Mouse (Mus musculus) ES-E14 (cell line): Measurements from ENCODE around the gene Fyco1. TPM values are rescaled to one million over a fixed set of nuclear protein-coding genes. Genes with fewer than 3 reads are reported as not detected.

Experiments
- DNase-seq: peaks from one replicate; pipeline ENCODE4 v3.0.0-alpha.2; 2013; ENCODE audit warnings: low read depth, low spot score
- H3K27ac ChIP-seq: 2 replicates; pipeline ENCODE4 v1.5.1; 2012; ENCODE audit warnings: low read depth, mild to moderate bottlenecking, low read length, moderate library complexity, mixed read lengths; ENCODE audit not compliant: poor library complexity, insufficient read depth, severe bottlenecking
- H3K36me3 ChIP-seq: 2 replicates; pipeline ENCODE4 v1.6.1; 2012; ENCODE audit warnings: mild to moderate bottlenecking, low read length, moderate library complexity, mixed read lengths; ENCODE audit not compliant: control insufficient read depth, poor library complexity, insufficient read depth, severe bottlenecking
- H3K4me1 ChIP-seq, 2 experiments: fragments of 150-350 bp in 1 of 2; sonication (generic) in 1 of 2; 2 replicates each; pipeline ENCODE4 v1.6.1; 2012; ENCODE audit warnings: low read length in 2 of 2, mild to moderate bottlenecking in 1 of 2, mixed read lengths in 1 of 2; ENCODE audit not compliant: control insufficient read depth in 2 of 2, insufficient read depth in 2 of 2, poor library complexity in 1 of 2
- H3K4me3 ChIP-seq, 2 experiments: fragments of 150-350 bp in 1 of 2; sonication (generic) in 1 of 2; 2 replicates each; pipeline ENCODE4 v1.5.1; 2012; ENCODE audit warnings: low read length in 2 of 2, low read depth in 1 of 2, mild to moderate bottlenecking in 1 of 2, mixed read lengths in 1 of 2; ENCODE audit not compliant: insufficient read depth in 1 of 2, poor library complexity in 1 of 2, severe bottlenecking in 1 of 2
- H3K9ac ChIP-seq: 2 replicates; pipeline ENCODE4 v1.6.1; 2012; ENCODE audit warnings: low read depth, mild to moderate bottlenecking, low read length, mixed read lengths; ENCODE audit not compliant: poor library complexity, insufficient read depth, severe bottlenecking
- H3K9me3 ChIP-seq: fragments of 150-350 bp; sonication (generic); 2 replicates; pipeline ENCODE4 v1.6.1; 2012; ENCODE audit warnings: low read depth, mild to moderate bottlenecking, low read length; ENCODE audit not compliant: control insufficient read depth, insufficient read depth
- CHD2 ChIP-seq: IDR thresholded peaks from 2 replicates; pipeline ENCODE4 v1.6.1; 2014; ENCODE audit warnings: mild to moderate bottlenecking, low read depth, low read length, inconsistent platforms
- HCFC1 ChIP-seq: IDR thresholded peaks from 2 replicates; pipeline ENCODE4 v1.6.1; 2012; ENCODE audit warnings: low read length, inconsistent platforms, borderline replicate concordance; ENCODE audit not compliant: insufficient read depth
- MAFK ChIP-seq: IDR thresholded peaks from 2 replicates; pipeline ENCODE4 v1.6.1; 2014; ENCODE audit warnings: mild to moderate bottlenecking, low read depth, low read length, inconsistent platforms; ENCODE audit not compliant: insufficient read depth
- ZC3H11A ChIP-seq: IDR thresholded peaks from 2 replicates; pipeline ENCODE4 v1.6.1; 2012; ENCODE audit warnings: low read depth, mild to moderate bottlenecking, inconsistent platforms, low read length, borderline replicate concordance
- ZNF384 ChIP-seq: IDR thresholded peaks from 2 replicates; pipeline ENCODE4 v1.6.1; 2012; ENCODE audit warnings: low read depth, low read length, inconsistent platforms
- in situ Hi-C, 2 experiments: fragments of 600-800 bp; cut with MboI; formaldehyde crosslinking; loops; one replicate each; pipeline ENCODE4 v1.15.1; 2025; ENCODE audit warnings: low sequenced_read_pairs in 2 of 2, inconsistent platforms in 1 of 2; ENCODE audit not compliant: unreplicated experiment in 2 of 2
- total RNA-seq: library from RNA; depleted of rRNA; stranded (reverse); fragments of 300-350 nt; gene quantifications from 2 replicates; pipeline ENCODE4 v1.2.3, GENCODE M21; 2012

The Fyco1 gene
- total RNA-seq, 1 experiment, result 7.9 TPM

GRCm38 (mm10) chr9:123818601-123819000, 33.1 kb downstream of the Fyco1 start:
- H3K4me1 ChIP-seq, result no peaks in the 10 kb centered on the region
- no peak for TF ChIP-seq CHD2
- TF ChIP-seq ZNF384, result no peak
- no peak for TF ChIP-seq HCFC1
- no peak for TF ChIP-seq ZC3H11A
- no peak for TF ChIP-seq MAFK
- in situ Hi-C loops, result no loop called here
- no peak for DNase-seq
- no peaks in the 10 kb centered on the region for H3K9me3 ChIP-seq
- H3K4me3 ChIP-seq, result no peak overlapping the region
- H3K36me3 ChIP-seq, result peaks cover 2% of the 10 kb centered on the region; the same call in 1 of the 2 replicates
- no peak overlapping the region for H3K9ac ChIP-seq
- no peak overlapping the region for H3K27ac ChIP-seq

- in situ Hi-C loops, result no loop called here
- no peak overlapping the region for H3K4me3 ChIP-seq
- no peak overlapping the region for H3K9ac ChIP-seq
- no peaks in the 10 kb centered on the region for H3K4me1 ChIP-seq
- no peak for TF ChIP-seq CHD2
- no peak for TF ChIP-seq HCFC1
- TF ChIP-seq MAFK, result no peak
- TF ChIP-seq ZNF384, result no peak
- TF ChIP-seq ZC3H11A, result no peak
- H3K27ac ChIP-seq, result no peak overlapping the region
- no peaks in the 10 kb centered on the region for H3K9me3 ChIP-seq
- H3K36me3 ChIP-seq, result no peaks in the 10 kb centered on the region; the same call in 1 of the 2 replicates
- DNase-seq, result no peak
Observed at GRCm38 (mm10) chr9:123815996-123816395, 35.7 kb downstream of the Fyco1 start.

GRCm38 (mm10) chr9:123815444-123815843, 36.3 kb downstream of the Fyco1 start:
- H3K4me1 ChIP-seq, result no peaks in the 10 kb centered on the region
- H3K9me3 ChIP-seq, result no peaks in the 10 kb centered on the region
- in situ Hi-C loops, result no loop called here
- TF ChIP-seq MAFK, result no peak
- no peak for TF ChIP-seq CHD2
- no peak for TF ChIP-seq ZC3H11A
- no peak for TF ChIP-seq ZNF384
- no peak for TF ChIP-seq HCFC1
- DNase-seq, result no peak
- H3K4me3 ChIP-seq, result no peak overlapping the region
- no peak overlapping the region for H3K9ac ChIP-seq
- H3K36me3 ChIP-seq, result no peaks in the 10 kb centered on the region; the same call in 1 of the 2 replicates
- no peak overlapping the region for H3K27ac ChIP-seq

GRCm38 (mm10) chr9:123814821-123815220, 36.9 kb downstream of the Fyco1 start:
- no peak overlapping the region for H3K9ac ChIP-seq
- TF ChIP-seq ZNF384, result no peak
- TF ChIP-seq HCFC1, result no peak
- TF ChIP-seq ZC3H11A, result no peak
- TF ChIP-seq MAFK, result no peak
- TF ChIP-seq CHD2, result no peak
- in situ Hi-C loops, result no loop called here
- no peaks in the 10 kb centered on the region for H3K9me3 ChIP-seq
- H3K4me3 ChIP-seq, result no peak overlapping the region
- no peak for DNase-seq
- no peaks in the 10 kb centered on the region for H3K4me1 ChIP-seq
- no peaks in the 10 kb centered on the region; the same call in 1 of the 2 replicates for H3K36me3 ChIP-seq
- no peak overlapping the region for H3K27ac ChIP-seq

- no peaks in the 10 kb centered on the region; the same call in 1 of the 2 replicates for H3K36me3 ChIP-seq
- H3K27ac ChIP-seq, result no peak overlapping the region
- TF ChIP-seq MAFK (no peak), ZC3H11A (no peak), HCFC1 (no peak), ZNF384 (no peak), CHD2 (no peak)
- no peaks in the 10 kb centered on the region for H3K9me3 ChIP-seq
- no peaks in the 10 kb centered on the region for H3K4me1 ChIP-seq
- no peak overlapping the region for H3K4me3 ChIP-seq
- DNase-seq, result no peak
- in situ Hi-C loops, result no loop called here
- H3K9ac ChIP-seq, result no peak overlapping the region
Observed at GRCm38 (mm10) chr9:123814326-123814725, 37.4 kb downstream of the Fyco1 start.
